Mouse (Mus musculus) erythroid progenitor cell, adult 5-6 weeks (primary cell): ENCODE results near the gene Msantd2. TPM values are rescaled to one million over a fixed set of nuclear protein-coding genes. Genes with fewer than 3 reads are reported as not detected.

ENCODE experiments used
- ATAC-seq: replicated peaks from 2 replicates; pipeline ENCODE4 v1.8.0; 2016; ENCODE audit warnings: moderate number of reproducible peaks, mild to moderate bottlenecking, moderate TSS enrichment, inconsistent platforms; ENCODE audit not compliant: poor library complexity, low FRiP score, severe bottlenecking
- total RNA-seq, 2 experiments: library from RNA; stranded (forward) in 1 of 2; stranded (reverse) in 1 of 2; fragments of 150-400 nt in 1 of 2; fragments of 186-747, 209-891 nt in 1 of 2; gene quantifications; 2 replicates each; pipeline versions ENCODE4 v1.2.3 to v1.2.4; 2015 to 2017; ENCODE audit warnings: low replicate concordance in 2 of 2

Gene Msantd2
- total RNA-seq, 2 experiments from 2014 or later: 0.91 to 5.0 TPM

DNA sequence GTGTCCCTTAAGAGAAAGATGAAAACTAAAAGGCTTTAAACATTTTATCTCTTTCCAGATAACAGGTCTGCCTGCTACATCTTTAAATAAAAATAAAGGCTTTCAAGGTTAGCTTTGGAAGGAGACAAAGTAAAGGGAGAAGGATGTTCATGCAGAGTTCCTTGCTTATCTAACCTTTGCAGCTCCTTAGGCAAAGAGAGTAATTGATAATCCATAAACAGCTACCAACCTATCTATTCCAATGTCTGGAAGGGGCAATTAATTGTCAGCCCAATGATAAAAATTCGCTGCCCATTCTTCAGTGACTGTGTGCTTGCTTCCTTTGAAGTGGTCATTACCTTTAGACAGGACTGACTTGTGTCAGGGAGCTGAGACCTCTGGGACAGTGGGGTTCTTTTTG lies 74.7 kb downstream of the Msantd2 start:
- ATAC-seq: no peak

DNA sequence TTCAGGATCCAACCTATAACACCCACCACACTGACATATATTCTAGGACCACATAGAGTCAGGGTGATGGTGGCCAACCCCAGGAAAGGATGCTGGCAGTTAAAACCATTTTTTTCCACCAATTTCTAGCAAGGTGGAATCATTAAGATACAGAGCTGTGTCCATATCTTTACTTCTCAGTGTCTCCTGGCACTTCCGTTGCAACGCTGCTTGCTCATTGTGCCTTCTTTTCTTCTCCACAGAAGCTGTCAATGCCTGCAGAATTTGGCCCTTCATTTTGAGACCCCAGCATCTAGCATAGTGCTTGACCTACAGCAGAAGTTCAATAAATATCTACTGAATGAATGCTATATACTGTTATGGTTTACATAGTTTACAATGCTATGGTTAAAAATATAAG lies 77.9 kb downstream of the Msantd2 start:
- no peak for ATAC-seq

DNA sequence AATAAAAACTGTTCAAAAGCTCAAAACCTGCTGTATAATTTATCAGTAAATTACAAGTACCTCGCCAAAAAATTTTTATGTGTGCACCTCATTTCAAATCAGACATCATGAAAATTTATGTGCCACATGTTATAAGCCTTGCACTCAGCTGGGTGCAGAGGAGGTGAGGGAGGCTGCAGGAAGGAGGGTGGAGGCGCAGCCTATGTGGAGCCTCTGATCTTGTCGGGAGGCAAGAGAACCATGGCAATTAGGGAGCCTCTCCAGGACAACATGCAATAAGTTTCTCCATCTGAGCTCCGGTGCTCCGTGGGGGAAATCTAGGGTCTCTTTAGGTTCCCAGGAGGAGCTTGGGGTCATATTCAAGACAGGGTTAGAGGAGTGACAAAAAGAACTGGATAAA lies 78.3 kb downstream of the Msantd2 start:
- no peak for ATAC-seq

DNA sequence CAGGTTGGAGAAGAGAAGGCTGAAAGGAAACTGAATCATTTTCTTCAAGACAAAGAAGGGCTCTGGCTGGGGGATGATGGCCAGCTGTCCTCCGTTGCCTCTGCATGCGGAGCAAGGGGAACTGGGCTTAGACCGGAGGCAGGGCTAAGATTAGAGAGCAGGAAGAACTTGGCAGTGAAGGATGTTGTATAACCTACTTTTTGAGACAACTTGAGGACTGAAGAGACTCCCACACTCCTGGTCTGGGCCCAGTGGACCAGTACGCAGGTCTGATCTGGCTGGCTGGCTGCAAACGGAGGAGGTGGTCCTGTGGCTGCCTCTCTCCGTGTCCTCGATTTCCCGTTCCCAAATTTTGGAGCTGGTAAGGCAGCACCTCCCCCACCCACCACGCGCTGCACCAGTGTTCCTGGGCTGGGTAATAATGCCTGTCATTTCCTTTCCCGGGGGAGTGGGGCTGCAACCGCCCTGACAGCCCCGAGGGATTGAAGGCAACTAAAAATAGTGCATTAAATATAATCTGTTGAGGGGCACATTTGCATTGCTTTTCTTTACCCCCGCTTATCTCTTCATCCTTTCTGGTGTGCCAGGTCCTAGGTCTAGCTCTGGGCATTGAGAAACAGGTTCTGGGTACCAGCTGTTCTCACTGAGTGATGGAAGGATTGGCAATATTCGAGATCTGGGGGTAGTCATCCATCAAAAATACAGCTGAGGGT lies 78.9 kb downstream of the Msantd2 start:
- ATAC-seq: no peak; the same call in 1 of the 2 replicates

DNA sequence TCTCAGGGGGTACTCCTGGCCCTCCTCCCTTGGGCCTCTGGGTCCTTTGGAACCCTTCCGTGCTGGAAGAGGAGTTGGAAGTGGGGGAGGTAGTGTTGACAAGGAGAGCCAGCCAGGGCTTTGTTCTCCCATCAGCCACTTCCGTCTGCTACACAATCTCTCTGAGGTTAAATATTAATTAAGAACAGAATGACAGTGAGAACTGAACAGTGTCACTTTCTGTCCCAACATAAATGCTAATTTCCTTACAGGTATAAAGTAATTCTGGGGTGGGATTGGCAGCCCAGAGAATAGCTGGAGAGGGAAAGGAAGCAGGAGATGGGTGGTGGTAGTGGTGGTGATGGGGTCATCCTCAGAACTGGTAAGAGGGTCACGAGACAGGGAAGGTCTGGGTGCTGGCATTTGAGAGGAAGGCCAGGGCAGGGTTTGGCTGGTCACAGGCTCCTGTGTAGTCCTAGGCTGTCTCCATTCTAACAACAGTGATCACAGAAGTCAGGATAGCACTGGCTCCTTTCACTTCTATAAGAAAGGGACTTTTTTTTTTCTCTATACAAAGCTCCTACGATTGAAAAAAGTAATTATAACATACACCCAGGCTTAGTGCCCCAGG lies 79.6 kb downstream of the Msantd2 start:
- no peak for ATAC-seq

DNA sequence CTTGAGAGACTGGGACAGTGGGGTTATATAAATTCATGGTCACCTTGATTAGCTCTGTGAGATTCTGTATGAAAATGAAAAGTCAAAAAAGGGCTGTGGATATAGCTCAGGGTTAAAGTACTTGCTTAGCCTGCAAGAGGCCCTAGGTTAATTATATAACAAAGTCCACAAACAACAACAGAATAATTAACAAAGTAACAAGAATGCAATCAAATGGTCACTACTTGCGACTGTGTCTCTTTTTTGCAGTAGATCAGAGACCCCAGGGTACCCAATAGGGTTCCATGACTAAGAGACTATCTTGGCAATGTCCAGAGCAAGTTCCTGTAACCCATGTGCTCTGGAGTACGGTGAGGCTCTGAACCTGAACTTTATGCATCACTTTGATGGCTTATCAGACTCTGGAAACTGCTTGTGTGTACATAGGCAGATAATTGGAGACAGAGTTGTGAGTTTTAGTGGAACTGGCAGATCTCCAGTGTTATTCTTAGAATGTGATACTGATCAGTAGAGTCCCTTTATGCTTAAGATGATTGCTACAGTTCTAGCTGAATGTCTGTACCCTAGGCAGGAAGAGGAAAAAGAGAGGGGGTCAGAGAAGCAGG lies 80.2 kb downstream of the Msantd2 start:
- ATAC-seq: no peak

DNA sequence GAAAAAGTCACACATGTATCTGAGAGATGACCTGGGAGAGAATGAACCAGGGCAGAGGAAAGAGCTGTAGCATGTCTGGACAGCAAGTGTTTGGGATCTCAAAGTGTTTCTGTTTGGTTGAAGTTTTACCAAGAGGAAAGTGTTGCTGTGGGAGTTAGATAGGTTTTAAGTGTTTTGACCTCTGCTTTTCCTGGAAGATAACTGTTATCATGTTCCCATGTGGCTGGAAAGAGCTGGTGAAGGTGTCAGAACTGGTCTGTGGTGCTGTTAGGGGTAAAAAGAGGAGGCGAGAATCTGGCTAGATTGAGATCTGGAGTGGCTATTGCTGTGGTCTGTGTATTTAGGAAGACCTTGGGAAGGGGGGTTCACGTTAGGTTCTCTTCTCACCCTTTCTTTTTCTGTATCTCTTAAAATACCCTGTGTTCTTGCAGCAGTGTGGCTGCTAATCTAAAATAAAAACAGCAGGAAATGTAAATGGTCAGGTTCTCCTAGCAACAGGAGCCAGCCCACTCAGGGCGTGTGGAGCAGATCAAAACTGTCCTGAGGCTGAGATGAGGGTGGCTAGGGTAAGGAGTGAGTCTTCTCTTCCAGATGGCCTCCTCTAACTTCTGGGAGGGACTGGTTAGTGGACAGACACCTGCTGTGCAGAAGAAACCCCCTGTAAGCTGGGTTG lies 83.2 kb downstream of the Msantd2 start:
- no peak for ATAC-seq

Other genes starting within 250 kb of the Msantd2 start
- gene Slc37a2, start 233.6 kb upstream of the Msantd2 start, total RNA-seq (2015; ENCODE audit: low replicate concordance): 0.84 and 2.2 TPM in 2 replicates
- gene Slc37a2, start 233.6 kb upstream of the Msantd2 start, total RNA-seq (2017; ENCODE audit: low replicate concordance): 1.7 and 4.8 TPM in 2 replicates
- gene Ccdc15, start 140.9 kb upstream of the Msantd2 start, total RNA-seq (2015; ENCODE audit: low replicate concordance): 10.1 and 13.7 TPM in 2 replicates
- gene Ccdc15, start 140.9 kb upstream of the Msantd2 start, total RNA-seq (2017; ENCODE audit: low replicate concordance): 6.1 and 8.0 TPM in 2 replicates
- gene Hepacam, start 122.0 kb upstream of the Msantd2 start, total RNA-seq (2015; ENCODE audit: low replicate concordance): not detected in 2 replicates
- gene Hepacam, start 122.0 kb upstream of the Msantd2 start, total RNA-seq (2017; ENCODE audit: low replicate concordance): not detected in 2 replicates
- gene Robo4, start 87.4 kb upstream of the Msantd2 start, total RNA-seq (2015; ENCODE audit: low replicate concordance): not detected in 2 replicates
- gene Robo4, start 87.4 kb upstream of the Msantd2 start, total RNA-seq (2017; ENCODE audit: low replicate concordance): not detected in 2 replicates
- not detected in 2 replicates for gene Robo3, start 56.1 kb upstream of the Msantd2 start, total RNA-seq (2015; ENCODE audit: low replicate concordance)
- not detected in 2 replicates for gene Robo3, start 56.1 kb upstream of the Msantd2 start, total RNA-seq (2017; ENCODE audit: low replicate concordance)
- gene Esam, start 38.8 kb downstream of the Msantd2 start, total RNA-seq (2015; ENCODE audit: low replicate concordance): not detected in 2 replicates
- not detected in 2 replicates for gene Esam, start 38.8 kb downstream of the Msantd2 start, total RNA-seq (2017; ENCODE audit: low replicate concordance)
- gene Vsig2, start 49.9 kb downstream of the Msantd2 start, total RNA-seq (2015; ENCODE audit: low replicate concordance): not detected in 2 replicates
- gene Vsig2, start 49.9 kb downstream of the Msantd2 start, total RNA-seq (2017; ENCODE audit: low replicate concordance): not detected in 2 replicates
- gene Nrgn, start 63.6 kb downstream of the Msantd2 start, total RNA-seq (2015; ENCODE audit: low replicate concordance): 1.1 and 3.8 TPM in 2 replicates
- 2.3 TPM in 1 of 2 replicates, not detected in the other for gene Nrgn, start 63.6 kb downstream of the Msantd2 start, total RNA-seq (2017; ENCODE audit: low replicate concordance)
- gene Siae, start 66.4 kb downstream of the Msantd2 start, total RNA-seq (2015; ENCODE audit: low replicate concordance): 2.2 and 2.5 TPM in 2 replicates
- 3.6 and 5.9 TPM in 2 replicates for gene Siae, start 66.4 kb downstream of the Msantd2 start, total RNA-seq (2017; ENCODE audit: low replicate concordance)
- not detected in 2 replicates for gene Spa17, start 124.4 kb downstream of the Msantd2 start, total RNA-seq (2015; ENCODE audit: low replicate concordance)
- gene Spa17, start 124.4 kb downstream of the Msantd2 start, total RNA-seq (2017; ENCODE audit: low replicate concordance): 11.6 TPM in 1 of 2 replicates, not detected in the other
- gene Tbrg1, start 168.0 kb downstream of the Msantd2 start, total RNA-seq (2015; ENCODE audit: low replicate concordance): 16.9 and 30.6 TPM in 2 replicates
- gene Tbrg1, start 168.0 kb downstream of the Msantd2 start, total RNA-seq (2017; ENCODE audit: low replicate concordance): 19.5 and 25.8 TPM in 2 replicates
- not detected in 2 replicates for gene Panx3, start 179.9 kb downstream of the Msantd2 start, total RNA-seq (2015; ENCODE audit: low replicate concordance)
- gene Panx3, start 179.9 kb downstream of the Msantd2 start, total RNA-seq (2017; ENCODE audit: low replicate concordance): not detected in 2 replicates
- not detected in 2 replicates for gene Olfr160, start 226.9 kb downstream of the Msantd2 start, total RNA-seq (2015; ENCODE audit: low replicate concordance)
- gene Olfr160, start 226.9 kb downstream of the Msantd2 start, total RNA-seq (2017; ENCODE audit: low replicate concordance): not detected in 2 replicates